Mouse (Mus musculus): ENCODE data around the gene Mthfd1. TPM values are rescaled to one million over a fixed set of nuclear protein-coding genes. Genes with fewer than 3 reads are reported as not detected.

Mthfd1 gene
- polyA plus RNA-seq, 1 experiment from 2014 or later = 101 TPM

- H3K27ac ChIP-seq (ENCODE audit: low read depth) = no peak overlapping the region
- WGBS = 89% methylated on average over 10 of the region's 10 CpGs
- DNase-seq (ENCODE audit: low spot score) (no peak), ATAC-seq (replicated peaks; ENCODE audit: low FRiP score, low TSS enrichment, low read depth) (no peak)
- no peak overlapping the region for H3K4me2 ChIP-seq (ENCODE audit: low read length)
- no peak overlapping the region for H3K4me3 ChIP-seq (ENCODE audit: low read depth, low read length)
- H3K9me3 ChIP-seq (ENCODE audit: control insufficient read depth, low read length) = no peaks in the 10 kb centered on the region
- H3K36me3 ChIP-seq (ENCODE audit: control insufficient read depth, insufficient read depth, low read length) = peaks cover 75% of the 10 kb centered on the region
- no peaks in the 10 kb centered on the region; the same call in 1 of the 2 replicates for H3K4me1 ChIP-seq (replicated peaks; ENCODE audit: control insufficient read depth, insufficient read depth, low read length)
- H3K27me3 ChIP-seq (replicated peaks; ENCODE audit: control insufficient read depth, insufficient read depth, low read length) = no peaks in the 10 kb centered on the region
- H3K9ac ChIP-seq (ENCODE audit: low read length) = no peak overlapping the region
Observed at GRCm38 (mm10) chr12:76300367-76300766, 45.3 kb downstream of the Mthfd1 start.

- Histone ChIP-seq H3K9me3 (ENCODE audit: control insufficient read depth, low read length) (no peaks in the 10 kb centered on the region), H3K4me3 (ENCODE audit: low read depth, low read length) (no peak overlapping the region), H3K9ac (ENCODE audit: low read length) (no peak overlapping the region), H3K27ac (ENCODE audit: low read depth) (no peak overlapping the region), H3K36me3 (ENCODE audit: control insufficient read depth, insufficient read depth, low read length) (peaks cover 63% of the 10 kb centered on the region), H3K27me3 (replicated peaks; ENCODE audit: control insufficient read depth, insufficient read depth, low read length) (no peaks in the 10 kb centered on the region), H3K4me2 (ENCODE audit: low read length) (no peak overlapping the region), H3K4me1 (replicated peaks; ENCODE audit: control insufficient read depth, insufficient read depth, low read length) (peaks cover 12% of the 10 kb centered on the region)
- 94% methylated on average over 11 of the region's 11 CpGs for WGBS
- ATAC-seq (replicated peaks; ENCODE audit: low FRiP score, low TSS enrichment, low read depth) (no peak), DNase-seq (ENCODE audit: low spot score) (no peak)
Observed at GRCm38 (mm10) chr12:76303474-76303873, 48.4 kb downstream of the Mthfd1 start.

- 74% methylated on average over 4 of the region's 4 CpGs for WGBS
- H3K36me3 ChIP-seq (ENCODE audit: control insufficient read depth, insufficient read depth, low read length) = peaks cover 56% of the 10 kb centered on the region
- H3K27me3 ChIP-seq (replicated peaks; ENCODE audit: control insufficient read depth, insufficient read depth, low read length) = no peaks in the 10 kb centered on the region
- no peak overlapping the region for H3K27ac ChIP-seq (ENCODE audit: low read depth)
- no peak overlapping the region for H3K4me3 ChIP-seq (ENCODE audit: low read depth, low read length)
- H3K9ac ChIP-seq (ENCODE audit: low read length) = no peak overlapping the region
- H3K4me2 ChIP-seq (ENCODE audit: low read length) = no peak overlapping the region
- ATAC-seq (replicated peaks; ENCODE audit: low FRiP score, low TSS enrichment, low read depth) (no peak), DNase-seq (ENCODE audit: low spot score) (no peak)
- H3K4me1 ChIP-seq (replicated peaks; ENCODE audit: control insufficient read depth, insufficient read depth, low read length) = peaks cover 15% of the 10 kb centered on the region
- no peaks in the 10 kb centered on the region for H3K9me3 ChIP-seq (ENCODE audit: control insufficient read depth, low read length)
Observed at GRCm38 (mm10) chr12:76304199-76304598, 49.1 kb downstream of the Mthfd1 start.

DNA sequence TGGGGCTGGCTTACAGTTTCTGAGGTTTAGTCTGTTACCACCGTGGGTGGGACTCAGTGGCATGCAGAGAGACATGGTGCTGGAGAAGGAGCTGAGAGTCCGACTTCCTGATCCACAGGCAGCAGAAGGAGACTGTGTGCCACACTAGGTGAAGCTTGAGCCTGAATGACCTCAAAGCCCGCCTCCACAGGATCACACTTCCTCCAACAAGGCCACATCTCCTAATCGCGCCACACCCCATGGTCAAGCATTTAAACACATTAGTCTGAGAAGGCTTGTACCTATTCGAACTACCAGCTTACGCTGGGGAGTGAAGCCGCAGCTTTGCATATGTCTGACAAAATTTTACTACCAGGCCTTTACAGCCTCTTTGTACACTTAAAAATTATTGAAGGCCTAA lies 50.0 kb downstream of the Mthfd1 start:
- 88% methylated on average over 8 of the region's 8 CpGs for WGBS
- no peak for ATAC-seq (replicated peaks; ENCODE audit: low FRiP score, low TSS enrichment, low read depth)
- H3K36me3 ChIP-seq (ENCODE audit: control insufficient read depth, insufficient read depth, low read length) = peaks cover 50% of the 10 kb centered on the region

DNA sequence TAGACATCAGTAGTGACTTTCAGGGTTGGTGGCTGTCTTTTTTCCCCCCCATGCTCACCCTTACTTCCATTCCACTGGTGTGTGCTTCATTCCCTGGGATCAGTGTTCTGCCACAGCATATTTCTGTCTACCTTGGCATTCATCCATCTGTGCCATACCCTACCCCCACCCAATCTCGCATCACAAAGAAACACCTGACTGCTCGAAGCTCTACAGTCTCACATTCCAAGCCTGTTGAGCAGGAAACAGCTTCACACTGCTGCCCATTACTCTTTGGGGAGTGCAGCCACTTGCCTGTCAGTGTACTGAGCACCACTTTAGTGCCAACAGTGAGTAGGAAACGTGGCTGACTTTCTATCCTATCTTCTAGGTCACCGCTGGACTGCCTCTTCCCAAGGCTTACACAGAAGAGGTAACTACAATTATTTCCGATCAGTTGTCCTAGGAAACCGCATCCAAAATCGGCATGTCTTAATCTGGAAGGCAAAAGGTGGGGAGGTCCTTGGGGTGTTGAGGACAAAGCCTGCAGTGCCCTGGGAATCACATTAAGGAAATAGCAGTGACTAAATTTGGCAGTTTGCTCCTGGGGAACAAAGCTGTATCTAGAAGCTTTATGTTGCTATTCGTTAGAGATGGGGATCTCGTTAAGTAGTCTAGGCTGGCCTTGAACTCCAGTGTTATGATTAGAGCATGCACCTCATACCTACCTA lies 51.9 kb downstream of the Mthfd1 start:
- H3K27ac ChIP-seq (ENCODE audit: low read depth) = peak overlapping the region; percentile 90
- H3K4me2 ChIP-seq (ENCODE audit: low read length) = no peak overlapping the region
- no peak overlapping the region for H3K4me3 ChIP-seq (ENCODE audit: low read depth, low read length)
- no peak overlapping the region for H3K9ac ChIP-seq (ENCODE audit: low read length)
- no peaks in the 10 kb centered on the region for H3K9me3 ChIP-seq (ENCODE audit: control insufficient read depth, low read length)
- DNase-seq (ENCODE audit: low spot score) (no peak), ATAC-seq (replicated peaks; ENCODE audit: low FRiP score, low TSS enrichment, low read depth) (no peak)
- WGBS = 77% methylated on average over 9 of the region's 9 CpGs
- peaks cover 19% of the 10 kb centered on the region for H3K4me1 ChIP-seq (replicated peaks; ENCODE audit: control insufficient read depth, insufficient read depth, low read length)
- H3K27me3 ChIP-seq (replicated peaks; ENCODE audit: control insufficient read depth, insufficient read depth, low read length) = no peaks in the 10 kb centered on the region
- H3K36me3 ChIP-seq (ENCODE audit: control insufficient read depth, insufficient read depth, low read length) = peaks cover 41% of the 10 kb centered on the region

More for the DNA sequence above, 50.0 kb downstream of the Mthfd1 start:
- Histone ChIP-seq H3K4me3 (ENCODE audit: low read depth, low read length) (no peak overlapping the region), H3K9ac (ENCODE audit: low read length) (no peak overlapping the region), H3K4me2 (ENCODE audit: low read length) (no peak overlapping the region), H3K4me1 (replicated peaks; ENCODE audit: control insufficient read depth, insufficient read depth, low read length) (peaks cover 18% of the 10 kb centered on the region), H3K27me3 (replicated peaks; ENCODE audit: control insufficient read depth, insufficient read depth, low read length) (no peaks in the 10 kb centered on the region), H3K9me3 (ENCODE audit: control insufficient read depth, low read length) (no peaks in the 10 kb centered on the region), H3K27ac (ENCODE audit: low read depth) (no peak overlapping the region)
- no peak for DNase-seq (ENCODE audit: low spot score)

DNA sequence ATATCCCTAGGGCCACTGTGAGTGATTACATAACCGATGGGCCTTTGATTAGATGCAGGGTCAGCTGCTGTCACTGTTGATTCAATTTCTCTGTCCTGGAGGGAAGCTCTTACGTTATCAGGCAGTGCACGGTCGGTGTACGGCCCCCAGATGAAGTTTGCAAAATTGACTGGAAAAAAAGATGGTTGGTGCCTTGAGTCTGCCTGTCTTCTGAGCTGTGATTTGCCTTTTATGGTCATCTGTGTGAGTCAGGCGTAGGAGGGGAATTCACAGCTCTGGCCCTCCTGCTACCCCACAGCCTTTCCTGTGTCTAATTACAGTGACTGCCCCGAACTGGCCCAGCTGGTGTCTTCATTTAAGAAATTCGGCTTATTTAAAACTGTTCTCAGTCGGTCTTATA lies 52.9 kb downstream of the Mthfd1 start:
- H3K4me3 ChIP-seq (ENCODE audit: low read depth, low read length) = no peak overlapping the region
- WGBS = 22% methylated on average over 9 of the region's 9 CpGs
- H3K4me2 ChIP-seq (ENCODE audit: low read length) = no peak overlapping the region
- H3K4me1 ChIP-seq (replicated peaks; ENCODE audit: control insufficient read depth, insufficient read depth, low read length) = peaks cover 19% of the 10 kb centered on the region
- H3K36me3 ChIP-seq (ENCODE audit: control insufficient read depth, insufficient read depth, low read length) = peaks cover 38% of the 10 kb centered on the region
- no peaks in the 10 kb centered on the region for H3K9me3 ChIP-seq (ENCODE audit: control insufficient read depth, low read length)
- H3K9ac ChIP-seq (ENCODE audit: low read length) = no peak overlapping the region
- no peak for ATAC-seq (replicated peaks; ENCODE audit: low FRiP score, low TSS enrichment, low read depth)
- DNase-seq (ENCODE audit: low spot score) = peak; percentile 64
- no peaks in the 10 kb centered on the region for H3K27me3 ChIP-seq (replicated peaks; ENCODE audit: control insufficient read depth, insufficient read depth, low read length)
- H3K27ac ChIP-seq (ENCODE audit: low read depth) = peak overlapping the region; percentile 90

GRCm38 (mm10) chr12:76308436-76308835 lies 53.3 kb downstream of the Mthfd1 start:
- Histone ChIP-seq H3K4me1 (replicated peaks; ENCODE audit: control insufficient read depth, insufficient read depth, low read length) (peaks cover 19% of the 10 kb centered on the region), H3K36me3 (ENCODE audit: control insufficient read depth, insufficient read depth, low read length) (peaks cover 38% of the 10 kb centered on the region), H3K9me3 (ENCODE audit: control insufficient read depth, low read length) (no peaks in the 10 kb centered on the region), H3K27me3 (replicated peaks; ENCODE audit: control insufficient read depth, insufficient read depth, low read length) (no peaks in the 10 kb centered on the region), H3K4me2 (ENCODE audit: low read length) (no peak overlapping the region), H3K27ac (ENCODE audit: low read depth) (peak overlapping the region; percentile 90), H3K4me3 (ENCODE audit: low read depth, low read length) (no peak overlapping the region), H3K9ac (ENCODE audit: low read length) (no peak overlapping the region)
- DNase-seq (ENCODE audit: low spot score) (no peak), ATAC-seq (replicated peaks; ENCODE audit: low FRiP score, low TSS enrichment, low read depth) (no peak)
- WGBS = 84% methylated on average over 5 of the region's 5 CpGs

- no peak overlapping the region for H3K4me3 ChIP-seq (ENCODE audit: low read depth, low read length)
- H3K36me3 ChIP-seq (ENCODE audit: control insufficient read depth, insufficient read depth, low read length) = peaks cover 39% of the 10 kb centered on the region
- 64% methylated on average over 6 of the region's 6 CpGs for WGBS
- H3K9ac ChIP-seq (ENCODE audit: low read length) = no peak overlapping the region
- ATAC-seq (replicated peaks; ENCODE audit: low FRiP score, low TSS enrichment, low read depth) = no peak
- no peaks in the 10 kb centered on the region for H3K9me3 ChIP-seq (ENCODE audit: control insufficient read depth, low read length)
- H3K4me2 ChIP-seq (ENCODE audit: low read length) = no peak overlapping the region
- H3K27me3 ChIP-seq (replicated peaks; ENCODE audit: control insufficient read depth, insufficient read depth, low read length) = no peaks in the 10 kb centered on the region
- DNase-seq (ENCODE audit: low spot score) = no peak
- peaks cover 19% of the 10 kb centered on the region for H3K4me1 ChIP-seq (replicated peaks; ENCODE audit: control insufficient read depth, insufficient read depth, low read length)
- H3K27ac ChIP-seq (ENCODE audit: low read depth) = 0 out of 2 replicates have a peak overlapping the region, but pooled peaks have one; percentile 22
Observed at GRCm38 (mm10) chr12:76310007-76310406, 54.9 kb downstream of the Mthfd1 start.

GRCm38 (mm10) chr12:76310633-76311032 lies 55.5 kb downstream of the Mthfd1 start:
- ATAC-seq (replicated peaks; ENCODE audit: low FRiP score, low TSS enrichment, low read depth) (no peak), DNase-seq (ENCODE audit: low spot score) (no peak)
- Histone ChIP-seq H3K36me3 (ENCODE audit: control insufficient read depth, insufficient read depth, low read length) (peaks cover 42% of the 10 kb centered on the region), H3K4me2 (ENCODE audit: low read length) (no peak overlapping the region), H3K9me3 (ENCODE audit: control insufficient read depth, low read length) (no peaks in the 10 kb centered on the region), H3K27ac (ENCODE audit: low read depth) (no peak overlapping the region), H3K27me3 (replicated peaks; ENCODE audit: control insufficient read depth, insufficient read depth, low read length) (no peaks in the 10 kb centered on the region), H3K4me3 (ENCODE audit: low read depth, low read length) (no peak overlapping the region), H3K4me1 (replicated peaks; ENCODE audit: control insufficient read depth, insufficient read depth, low read length) (peaks cover 19% of the 10 kb centered on the region), H3K9ac (ENCODE audit: low read length) (no peak overlapping the region)
- WGBS = 67% methylated on average over 6 of the region's 6 CpGs

Measured in intestine, embryonic 14.5 days (tissue).